Mouse (Mus musculus) hindbrain, embryonic 15.5 days (tissue): ENCODE results near the gene Epm2aip1. TPM values are rescaled to one million over a fixed set of nuclear protein-coding genes. Genes with fewer than 3 reads are reported as not detected.
A peak's percentile ranks its signal among the peaks of the same experiment; 100 is the strongest.

Source experiments
- ATAC-seq: fragments of 200-750 bp; cut with Nextera tagmentation; 2 replicates; pipeline ENCODE4 v1.8.0; 2017; ENCODE audit warnings: low read depth, moderate number of reproducible peaks, moderate TSS enrichment; ENCODE audit not compliant: low FRiP score
- H3K27ac ChIP-seq: fragments of 300-500 bp; sonication (generic); replicated peaks from 2 replicates; pipeline ENCODE4 v1.5.1; 2015; ENCODE audit warnings: mild to moderate bottlenecking, inconsistent platforms
- H3K27me3 ChIP-seq: fragments of 300-500 bp; sonication (generic); 2 replicates; pipeline ENCODE4 v1.6.1; 2015; ENCODE audit warnings: control low read depth, inconsistent platforms
- H3K36me3 ChIP-seq: fragments of 300-500 bp; sonication (generic); 2 replicates; pipeline ENCODE4 v1.6.1; 2015; ENCODE audit warnings: control low read depth, inconsistent platforms
- H3K4me1 ChIP-seq: fragments of 300-500 bp; sonication (generic); replicated peaks from 2 replicates; pipeline ENCODE4 v1.6.1; 2015; ENCODE audit warnings: control low read depth, inconsistent platforms
- H3K4me2 ChIP-seq: fragments of 300-500 bp; sonication (generic); 2 replicates; pipeline ENCODE4 v1.6.1; 2015; ENCODE audit warnings: moderate library complexity, mild to moderate bottlenecking, inconsistent platforms
- H3K4me3 ChIP-seq: fragments of 300-500 bp; sonication (generic); 2 replicates; pipeline ENCODE4 v1.5.1; 2015; ENCODE audit warnings: mild to moderate bottlenecking, inconsistent platforms
- H3K9ac ChIP-seq: fragments of 300-500 bp; sonication (generic); 2 replicates; pipeline ENCODE4 v1.6.1; 2015; ENCODE audit warnings: inconsistent platforms
- H3K9me3 ChIP-seq: fragments of 300-500 bp; sonication (generic); 2 replicates; pipeline ENCODE4 v1.6.1; 2016; ENCODE audit warnings: control low read depth, inconsistent platforms
- WGBS: fragments of 180-500 bp; shearing (Covaris S2); methylation state at CpG from one replicate; pipeline ENCODE4 v1.1.7; 2015; 5-methylcytosine and 5-hydroxymethylcytosine counted together
- polyA plus RNA-seq: library from polyadenylated mRNA; unstranded; fragments of >200 nt; fragmentation: Nextera tagmentation; extraction: Ambion mirVana; gene quantifications from 2 replicates; pipeline ENCODE4 v1.2.1, GENCODE M21; 2015

Gene Epm2aip1
- polyA plus RNA-seq, 1 experiment from 2014 or later: 54.2 TPM

DNA sequence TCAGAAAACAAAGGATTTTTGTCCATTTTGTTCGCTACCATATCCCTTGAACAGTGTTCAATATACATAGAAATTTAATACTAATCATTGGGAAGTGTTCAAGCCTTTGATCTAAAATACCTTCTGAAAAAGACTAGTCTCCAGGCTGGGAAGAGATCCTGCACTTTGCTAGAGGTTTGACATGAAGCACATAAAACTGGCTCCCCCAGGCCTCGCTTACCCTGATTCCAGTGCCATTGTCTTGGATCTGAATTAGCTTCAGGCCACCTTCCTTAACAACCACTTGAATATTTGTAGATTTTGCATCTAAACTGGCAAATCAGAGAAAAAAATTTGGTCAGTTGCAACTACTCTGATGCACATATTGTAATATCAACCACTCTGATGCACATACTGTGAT lies 3.7 kb upstream of the Epm2aip1 start:
- Histone ChIP-seq H3K4me1 (peaks cover 13% of the 10 kb centered on the region), H3K36me3 (peaks cover 11% of the 10 kb centered on the region; the same call in 1 of the 2 replicates), H3K9me3 (no peaks in the 10 kb centered on the region), H3K4me2 (no peak overlapping the region), H3K4me3 (no peak overlapping the region), H3K27ac (no peak overlapping the region), H3K27me3 (no peaks in the 10 kb centered on the region), H3K9ac (no peak overlapping the region)
- WGBS: 98% methylated on average over 2 of the region's 2 CpGs
- no peak for ATAC-seq

- peak overlapping the region; percentile 97 for H3K27ac ChIP-seq
- WGBS: 11% methylated on average over 5 of the region's 5 CpGs
- H3K4me1 ChIP-seq: peaks cover 39% of the 10 kb centered on the region
- peak overlapping the region; percentile 78 for H3K9ac ChIP-seq
- peak overlapping the region; percentile 77 for H3K4me3 ChIP-seq
- H3K9me3 ChIP-seq: no peaks in the 10 kb centered on the region
- H3K27me3 ChIP-seq: no peaks in the 10 kb centered on the region
- peak overlapping the region; percentile 72 for H3K4me2 ChIP-seq
- H3K36me3 ChIP-seq: peaks cover 6% of the 10 kb centered on the region; the same call in 1 of the 2 replicates
- ATAC-seq: no peak
Observed at GRCm38 (mm10) chr9:111270606-111271005, 1.1 kb upstream of the Epm2aip1 start.

DNA sequence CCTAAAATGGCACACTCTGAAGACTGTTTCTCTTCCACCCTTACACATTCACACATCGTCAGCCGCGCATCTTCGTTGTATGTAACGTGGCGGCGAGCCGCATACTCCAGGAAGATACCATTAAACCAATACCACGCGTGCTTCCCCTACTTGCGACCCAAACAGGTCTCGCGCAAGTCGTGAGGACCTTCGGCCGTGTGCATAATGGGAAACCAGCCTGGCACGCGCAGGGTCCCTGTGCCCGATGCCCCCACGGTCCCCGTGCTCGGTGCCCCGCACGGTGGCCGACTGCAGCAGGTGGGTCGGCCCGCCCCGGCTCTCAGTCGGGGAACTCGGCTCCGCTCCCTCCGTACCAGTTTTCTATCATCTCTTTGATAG lies 684 bp upstream of the Epm2aip1 start:
- Histone ChIP-seq H3K36me3 (peaks cover 6% of the 10 kb centered on the region; the same call in 1 of the 2 replicates), H3K4me2 (peak overlapping the region; percentile 72), H3K27me3 (no peaks in the 10 kb centered on the region), H3K4me1 (peaks cover 44% of the 10 kb centered on the region), H3K9ac (peak overlapping the region; percentile 78), H3K27ac (peak overlapping the region; percentile 97), H3K9me3 (no peaks in the 10 kb centered on the region), H3K4me3 (peak overlapping the region; percentile 77)
- peak; percentile 85 for ATAC-seq
- WGBS: 2% methylated on average over 32 of the region's 32 CpGs

DNA sequence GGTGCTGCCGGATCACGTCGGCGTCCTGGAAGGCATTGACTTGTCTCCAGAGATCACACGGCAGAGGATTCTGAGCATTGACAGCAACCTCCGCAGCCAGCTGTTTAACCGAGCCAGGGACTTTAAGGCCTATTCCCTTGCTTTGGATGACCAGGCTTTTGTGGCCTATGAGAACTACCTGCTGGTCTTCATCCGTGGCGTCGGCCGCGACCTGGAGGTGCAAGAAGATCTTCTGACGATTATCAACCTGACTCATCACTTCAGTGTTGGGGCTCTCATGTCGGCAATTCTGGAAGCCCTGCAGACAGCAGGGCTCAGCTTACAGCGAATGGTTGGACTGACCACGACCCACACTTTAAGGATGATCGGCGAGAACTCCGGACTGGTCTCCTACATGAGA lies 627 bp downstream of the Epm2aip1 start:
- peak overlapping the region; percentile 77 for H3K4me3 ChIP-seq
- H3K4me2 ChIP-seq: peak overlapping the region; percentile 74
- H3K27ac ChIP-seq: peak overlapping the region; percentile 95
- 15% methylated on average over 19 of the region's 19 CpGs for WGBS
- peak overlapping the region; percentile 91 for H3K9ac ChIP-seq
- no peak for ATAC-seq
- H3K27me3 ChIP-seq: no peaks in the 10 kb centered on the region
- peaks cover 15% of the 10 kb centered on the region for H3K36me3 ChIP-seq
- peaks cover 53% of the 10 kb centered on the region for H3K4me1 ChIP-seq
- H3K9me3 ChIP-seq: no peaks in the 10 kb centered on the region

DNA sequence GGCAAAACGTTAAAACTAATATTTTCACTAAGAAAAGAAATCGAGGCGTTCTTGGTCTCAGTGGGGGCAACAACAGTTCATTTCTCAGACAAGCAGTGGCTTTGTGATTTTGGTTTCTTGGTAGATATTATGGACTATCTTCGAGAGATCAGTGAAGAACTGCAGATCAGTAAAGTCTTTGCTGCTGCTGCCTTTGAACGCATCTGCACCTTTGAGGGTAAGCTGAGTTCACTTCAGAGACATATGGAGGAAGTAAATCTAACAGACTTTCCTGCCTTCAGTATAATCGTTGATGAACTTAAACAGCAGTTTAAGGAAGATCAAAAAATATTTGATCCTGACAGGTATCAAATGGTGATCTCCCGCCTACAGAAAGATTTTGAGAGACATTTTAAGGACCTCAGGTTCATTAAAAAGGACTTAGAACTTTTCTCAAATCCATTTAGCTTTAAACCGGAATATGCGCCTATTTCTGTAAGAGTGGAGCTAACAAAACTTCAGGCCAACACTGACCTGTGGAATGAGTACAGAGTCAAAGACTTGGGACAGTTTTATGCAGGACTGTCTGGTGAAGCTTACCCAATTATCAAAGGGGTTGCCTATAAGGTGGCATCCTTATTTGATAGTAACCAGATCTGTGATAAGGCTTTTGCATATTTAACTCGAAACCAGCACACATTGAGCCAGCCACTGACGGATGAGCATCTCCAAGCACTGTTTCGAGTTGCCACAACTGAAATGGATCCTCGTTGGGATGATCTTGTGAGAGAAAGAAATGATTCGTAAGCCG lies 1.5 kb downstream of the Epm2aip1 start:
- WGBS: 74% methylated on average over 15 of the region's 15 CpGs
- peak overlapping the region; percentile 74 for H3K4me2 ChIP-seq
- peaks cover 53% of the 10 kb centered on the region for H3K4me1 ChIP-seq
- H3K9ac ChIP-seq: peak overlapping the region; percentile 91
- no peak for ATAC-seq
- no peak overlapping the region for H3K27ac ChIP-seq
- H3K27me3 ChIP-seq: no peaks in the 10 kb centered on the region
- peaks cover 23% of the 10 kb centered on the region for H3K36me3 ChIP-seq
- H3K9me3 ChIP-seq: no peaks in the 10 kb centered on the region
- H3K4me3 ChIP-seq: peak overlapping the region; percentile 77

- Histone ChIP-seq H3K4me2 (peak overlapping the region; percentile 74), H3K36me3 (peaks cover 26% of the 10 kb centered on the region), H3K4me1 (peaks cover 53% of the 10 kb centered on the region), H3K4me3 (no peak overlapping the region; the same call in 1 of the 2 replicates), H3K9me3 (no peaks in the 10 kb centered on the region), H3K27me3 (no peaks in the 10 kb centered on the region), H3K27ac (no peak overlapping the region), H3K9ac (no peak overlapping the region)
- no peak for ATAC-seq
- WGBS: 76% methylated on average over 1 of the region's 1 CpGs
Observed at GRCm38 (mm10) chr9:111273958-111274357, 2.2 kb downstream of the Epm2aip1 start.

DNA sequence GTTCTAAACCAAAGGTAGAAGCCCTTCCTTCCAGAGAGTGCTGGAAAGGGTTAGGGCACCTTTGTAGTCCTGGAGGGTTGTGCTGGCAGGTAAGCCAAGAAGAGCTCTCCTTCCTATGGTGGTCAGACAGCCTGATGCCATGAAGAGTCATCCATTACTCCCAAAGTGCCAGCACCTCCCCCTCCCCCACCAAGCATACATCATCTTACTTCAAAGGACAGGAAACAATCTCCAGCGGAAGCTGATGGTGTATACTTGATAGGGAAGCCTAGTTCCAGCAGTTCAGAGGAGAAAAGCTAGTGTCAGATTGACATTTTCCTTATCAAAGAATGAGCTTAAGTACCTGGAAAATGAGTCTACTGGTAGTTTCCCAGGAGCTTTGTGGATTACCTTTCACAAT lies 3.4 kb downstream of the Epm2aip1 start:
- Histone ChIP-seq H3K27ac (no peak overlapping the region), H3K9me3 (no peaks in the 10 kb centered on the region), H3K36me3 (peaks cover 34% of the 10 kb centered on the region), H3K4me3 (peak overlapping the region; percentile 14), H3K4me1 (peaks cover 49% of the 10 kb centered on the region), H3K9ac (no peak overlapping the region), H3K27me3 (no peaks in the 10 kb centered on the region), H3K4me2 (peak overlapping the region; percentile 74)
- 73% methylated on average over 1 of the region's 1 CpGs for WGBS
- ATAC-seq: no peak

DNA sequence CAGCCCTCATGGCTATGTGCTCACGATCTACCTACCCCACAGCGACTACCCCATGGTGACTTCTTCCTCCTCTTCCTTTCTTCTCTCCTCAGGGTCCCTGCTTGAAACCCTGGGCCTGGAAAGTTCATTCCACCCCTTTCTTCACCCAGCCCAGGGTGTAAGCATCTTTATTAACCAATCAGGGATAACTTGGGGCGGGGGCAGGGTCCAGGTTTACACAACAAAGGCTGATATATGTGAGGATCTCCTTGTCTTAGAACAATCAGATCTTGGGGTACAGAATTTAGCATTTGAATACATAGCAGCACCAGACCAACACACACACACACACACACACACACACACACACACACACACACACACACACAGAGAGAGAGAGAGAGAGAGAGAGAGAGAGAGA lies 13.3 kb downstream of the Epm2aip1 start:
- Histone ChIP-seq H3K27me3 (no peaks in the 10 kb centered on the region), H3K27ac (no peak overlapping the region), H3K4me3 (no peak overlapping the region), H3K9me3 (no peaks in the 10 kb centered on the region), H3K36me3 (no peaks in the 10 kb centered on the region), H3K4me1 (peaks cover 15% of the 10 kb centered on the region), H3K4me2 (no peak overlapping the region), H3K9ac (no peak overlapping the region)
- no peak for ATAC-seq
- 31% methylated on average over 3 of the region's 3 CpGs for WGBS

DNA sequence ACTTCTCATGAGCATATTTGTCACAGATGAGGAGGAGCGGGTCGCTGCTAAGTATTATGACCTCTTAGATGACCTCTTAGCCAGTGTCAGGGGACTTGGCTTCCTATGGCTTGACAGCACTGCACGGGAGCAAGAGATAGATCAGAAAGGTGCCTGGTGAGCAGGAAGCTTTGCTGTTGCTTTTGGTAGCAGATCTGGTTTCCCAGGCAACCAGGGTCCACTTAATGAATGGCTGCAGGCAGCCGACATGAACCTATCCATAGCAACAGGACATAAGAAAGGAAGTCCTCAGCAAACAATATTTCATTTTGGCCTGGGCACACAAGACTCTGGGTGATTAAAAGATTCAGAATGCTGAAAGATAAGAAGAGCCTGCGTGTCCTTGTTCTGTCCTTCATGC lies 13.9 kb downstream of the Epm2aip1 start:
- H3K4me1 ChIP-seq: peaks cover 22% of the 10 kb centered on the region
- ATAC-seq: 0 out of 2 replicates have a peak, but pooled peaks have one; percentile 50
- H3K27me3 ChIP-seq: no peaks in the 10 kb centered on the region
- no peaks in the 10 kb centered on the region for H3K36me3 ChIP-seq
- H3K4me3 ChIP-seq: no peak overlapping the region
- no peaks in the 10 kb centered on the region for H3K9me3 ChIP-seq
- no peak overlapping the region for H3K4me2 ChIP-seq
- no peak overlapping the region for H3K27ac ChIP-seq
- WGBS: 9% methylated on average over 5 of the region's 5 CpGs
- H3K9ac ChIP-seq: no peak overlapping the region

DNA sequence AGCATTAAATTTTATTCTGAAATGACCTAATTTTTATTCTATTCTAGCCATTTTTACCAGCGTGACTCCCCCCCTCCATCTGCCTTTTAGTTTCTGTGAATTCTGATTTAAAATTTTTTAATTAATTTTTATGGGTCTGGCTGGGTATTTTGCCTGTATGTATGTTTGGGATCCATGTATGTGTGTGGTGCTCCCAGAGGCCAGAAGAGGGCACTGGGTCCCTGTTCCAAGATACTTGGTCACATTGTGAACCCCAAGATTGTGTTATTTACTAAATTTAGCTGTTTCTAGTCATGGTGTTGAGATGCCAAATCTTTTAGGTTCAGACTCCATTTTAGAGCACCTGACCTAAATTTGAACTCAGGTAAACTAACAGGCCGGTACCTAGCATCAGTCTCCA lies 14.7 kb downstream of the Epm2aip1 start:
- no peak overlapping the region for H3K4me3 ChIP-seq
- H3K27me3 ChIP-seq: no peaks in the 10 kb centered on the region
- H3K9me3 ChIP-seq: no peaks in the 10 kb centered on the region
- H3K36me3 ChIP-seq: no peaks in the 10 kb centered on the region
- no peak overlapping the region for H3K4me2 ChIP-seq
- H3K4me1 ChIP-seq: peaks cover 23% of the 10 kb centered on the region
- H3K27ac ChIP-seq: no peak overlapping the region
- no peak for ATAC-seq
- 77% methylated on average over 2 of the region's 2 CpGs for WGBS
- no peak overlapping the region for H3K9ac ChIP-seq

GRCm38 (mm10) chr9:111287956-111288355 lies 16.2 kb downstream of the Epm2aip1 start:
- WGBS: 94% methylated on average over 4 of the region's 4 CpGs
- Histone ChIP-seq H3K9ac (no peak overlapping the region), H3K9me3 (no peaks in the 10 kb centered on the region), H3K27ac (no peak overlapping the region), H3K27me3 (no peaks in the 10 kb centered on the region), H3K4me1 (peaks cover 23% of the 10 kb centered on the region), H3K4me3 (no peak overlapping the region), H3K36me3 (no peaks in the 10 kb centered on the region), H3K4me2 (no peak overlapping the region)
- no peak for ATAC-seq

GRCm38 (mm10) chr9:111289294-111289831 lies 17.6 kb downstream of the Epm2aip1 start:
- Histone ChIP-seq H3K36me3 (no peaks in the 10 kb centered on the region), H3K4me1 (peaks cover 23% of the 10 kb centered on the region), H3K9me3 (no peaks in the 10 kb centered on the region), H3K27ac (no peak overlapping the region), H3K4me2 (peak overlapping the region; percentile 8), H3K9ac (no peak overlapping the region), H3K4me3 (no peak overlapping the region), H3K27me3 (no peaks in the 10 kb centered on the region)
- 58% methylated on average over 9 of the region's 9 CpGs for WGBS
- ATAC-seq: no peak
